Mouse (Mus musculus): ENCODE results near the gene Anks3. TPM values are rescaled to one million over a fixed set of nuclear protein-coding genes. Genes with fewer than 3 reads are reported as not detected.
A peak's percentile ranks its signal among the peaks of the same experiment; 100 is the strongest.

Gene Anks3
- total RNA-seq, 2 experiments from 2014 or later = 75.8 to 98.0 TPM

DNA sequence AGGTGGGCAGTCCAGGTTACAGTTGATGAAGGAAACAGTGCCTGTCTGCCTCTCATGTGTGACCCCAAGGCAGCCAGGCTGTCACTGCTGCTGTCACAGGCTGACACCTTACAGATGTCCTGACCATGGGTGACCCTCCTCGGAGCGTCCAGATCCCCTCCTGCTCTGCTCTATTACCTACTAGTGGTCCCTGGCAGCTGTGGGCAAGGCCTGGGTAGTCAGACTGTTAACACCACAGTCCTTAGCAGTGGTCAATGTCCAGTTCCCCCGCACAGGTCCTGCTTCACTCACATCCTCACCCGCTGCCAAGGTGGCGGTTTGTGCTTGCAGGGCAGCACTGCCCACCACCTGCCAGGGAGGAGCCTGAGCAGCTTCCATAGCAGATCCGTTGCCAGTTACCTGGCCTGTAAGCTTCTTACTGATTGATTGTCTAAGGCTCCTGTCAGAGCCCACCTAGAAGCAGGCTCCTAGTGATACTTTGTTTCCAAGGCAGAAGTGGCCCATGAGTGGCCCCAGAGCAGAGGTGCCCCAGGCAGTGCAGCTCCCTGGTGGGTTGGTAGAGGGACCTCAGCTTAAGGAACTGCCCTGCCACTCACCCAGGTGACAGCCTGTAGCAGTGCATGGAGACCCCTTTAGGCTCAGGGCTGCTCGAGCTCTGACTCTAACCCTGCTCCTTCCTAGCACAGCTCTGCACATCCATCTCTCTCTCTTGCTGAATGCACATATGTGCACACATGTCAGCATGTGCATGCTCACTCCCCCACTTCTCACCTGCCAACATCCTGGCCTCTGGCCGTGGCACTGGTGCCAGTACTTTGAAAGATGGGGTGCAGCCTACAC, 26.4 kb downstream of the Anks3 start:
- no peak for TF ChIP-seq CTCF (conservative IDR thresholded peaks at IDR 0.05)
- DNase-seq (ENCODE audit: low spot score in 2 of 2) = no peak
- Histone ChIP-seq H3K27ac (peak overlapping the region; percentile 96), H3K4me3 (no peak overlapping the region)

DNA sequence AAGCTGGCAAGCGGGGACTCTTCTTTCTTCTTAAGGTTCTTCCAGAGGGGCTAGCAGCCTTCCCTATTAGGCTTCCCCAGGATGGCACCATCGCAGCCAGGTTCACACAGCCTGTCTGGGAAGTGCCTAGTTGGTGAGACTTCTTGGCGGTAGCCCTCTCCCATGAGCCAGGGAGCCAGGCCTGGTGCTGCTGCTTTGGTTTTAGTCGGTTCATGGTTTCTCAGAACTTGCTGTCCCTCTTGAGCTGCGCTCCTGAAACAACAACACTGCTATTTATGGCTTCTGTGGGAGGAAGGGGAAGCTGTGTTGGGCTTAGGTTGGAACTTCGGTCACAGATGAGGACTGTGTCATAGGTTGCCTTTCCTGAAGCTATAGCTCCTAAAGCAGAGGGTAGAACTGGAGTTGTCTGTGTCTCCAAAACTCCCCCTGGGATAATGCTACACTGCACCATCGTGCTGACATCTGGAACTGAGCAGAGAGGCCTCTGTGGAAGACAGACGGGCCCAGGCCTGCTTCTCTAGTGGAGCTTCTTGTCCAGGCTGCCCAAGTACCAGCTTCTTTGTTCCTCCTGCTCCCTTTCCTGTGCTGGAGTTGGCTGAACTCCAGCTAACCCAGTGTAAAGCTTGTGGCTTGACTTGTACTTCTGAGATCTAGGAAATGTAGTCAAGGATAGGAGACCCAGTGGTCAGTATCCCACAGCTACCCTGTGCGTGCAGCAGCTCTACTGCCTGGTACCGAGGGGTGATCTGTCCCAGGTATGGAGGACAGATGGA, 27.9 kb downstream of the Anks3 start:
- no peak for DNase-seq (ENCODE audit: low spot score in 2 of 2)
- TF ChIP-seq CTCF (conservative IDR thresholded peaks at IDR 0.05) = no peak
- Histone ChIP-seq H3K4me3 (no peak overlapping the region), H3K27ac (peak overlapping the region; percentile 96)

DNA sequence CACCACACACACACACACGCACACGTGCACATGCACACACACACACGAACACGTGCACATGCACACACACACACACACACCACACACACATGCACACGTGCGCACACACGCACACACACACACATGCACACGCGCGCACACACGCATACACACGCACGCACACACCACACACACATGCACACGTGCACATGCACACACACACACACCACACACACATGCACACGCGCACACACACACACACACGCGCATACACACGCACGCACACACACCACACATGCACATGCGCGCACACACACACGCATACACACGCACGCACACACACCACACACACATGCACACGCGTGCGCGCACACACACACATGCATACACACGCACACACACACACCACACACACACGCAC, 28.6 kb downstream of the Anks3 start:
- no peak for DNase-seq (ENCODE audit: low spot score in 2 of 2)
- H3K27ac ChIP-seq = peak overlapping the region; percentile 70; the same call in 1 of the 2 replicates
- TF ChIP-seq CTCF (conservative IDR thresholded peaks at IDR 0.05) = no peak
- H3K4me3 ChIP-seq = no peak overlapping the region

DNA sequence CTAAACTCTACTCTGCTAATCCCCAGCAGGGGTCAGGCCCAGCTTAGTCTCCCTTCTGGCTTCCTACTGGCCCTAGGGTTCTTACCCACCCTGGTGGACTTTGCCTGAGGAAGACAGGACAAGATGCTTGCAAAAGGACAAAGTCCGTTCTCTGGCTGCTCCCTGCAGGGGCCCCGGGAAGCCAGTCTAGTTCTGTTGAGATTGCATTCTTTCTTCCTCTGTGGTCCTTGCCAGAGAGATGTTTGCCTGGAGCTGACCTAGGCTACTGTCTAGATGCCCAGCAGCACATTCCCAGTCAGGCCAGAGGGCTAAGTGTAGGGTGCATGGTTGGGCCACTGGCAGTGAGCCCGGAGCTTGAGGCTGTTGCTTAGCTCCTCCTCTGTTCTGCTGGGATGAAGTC, 31.6 kb downstream of the Anks3 start:
- Histone ChIP-seq H3K4me3 (no peak overlapping the region), H3K27ac (peak overlapping the region; percentile 70)
- DNase-seq (ENCODE audit: low spot score in 2 of 2) = no peak
- TF ChIP-seq CTCF (conservative IDR thresholded peaks at IDR 0.05) = 0 out of 2 replicates have a peak, but pooled peaks have one; percentile 6

DNA sequence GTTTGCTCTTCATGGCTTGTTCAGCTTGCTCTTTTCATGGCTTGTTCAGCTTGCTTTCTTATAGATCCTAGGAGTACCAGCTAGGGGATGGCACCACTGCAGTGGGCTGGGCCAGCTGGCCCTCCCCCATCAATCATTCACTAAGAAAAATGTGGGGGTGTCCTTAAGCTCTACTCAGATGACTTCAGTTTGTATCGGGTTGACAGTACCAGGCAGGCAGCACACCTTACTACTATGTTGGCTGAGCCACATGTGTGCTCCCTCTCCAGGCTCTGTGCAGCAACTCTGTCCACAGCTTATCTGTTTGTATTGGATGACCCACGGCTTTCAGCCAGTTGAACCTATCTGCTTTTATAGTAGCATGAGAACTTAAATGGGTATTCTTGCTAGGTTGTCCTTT, 35.5 kb downstream of the Anks3 start:
- DNase-seq (ENCODE audit: low spot score in 2 of 2) = no peak
- Histone ChIP-seq H3K27ac (peak overlapping the region; percentile 19; the same call in 1 of the 2 replicates), H3K4me3 (no peak overlapping the region)
- TF ChIP-seq CTCF (conservative IDR thresholded peaks at IDR 0.05) = no peak

DNA sequence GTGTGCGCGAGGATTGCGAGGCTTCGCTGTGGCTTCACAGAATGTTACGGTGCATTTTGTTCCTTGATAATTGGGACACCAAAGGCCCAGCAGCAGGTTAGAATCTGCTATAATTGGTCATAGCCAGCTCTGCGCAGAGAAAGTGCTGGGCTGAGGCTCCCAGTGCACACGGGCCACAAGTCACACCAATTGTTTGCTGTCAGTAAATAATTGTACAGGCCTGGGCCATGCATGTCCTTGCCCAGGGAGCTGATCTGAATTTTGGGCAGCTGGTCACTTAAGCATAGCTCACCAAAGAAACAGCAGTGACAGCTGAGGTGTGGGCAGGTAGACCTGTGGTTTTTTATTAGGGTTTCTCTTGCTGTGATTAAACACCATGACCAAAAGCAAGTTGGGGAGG, 36.0 kb downstream of the Anks3 start:
- Histone ChIP-seq H3K27ac (peak overlapping the region; percentile 19; the same call in 1 of the 2 replicates), H3K4me3 (no peak overlapping the region)
- TF ChIP-seq CTCF (conservative IDR thresholded peaks at IDR 0.05) = no peak
- DNase-seq (ENCODE audit: low spot score in 2 of 2) = no peak

DNA sequence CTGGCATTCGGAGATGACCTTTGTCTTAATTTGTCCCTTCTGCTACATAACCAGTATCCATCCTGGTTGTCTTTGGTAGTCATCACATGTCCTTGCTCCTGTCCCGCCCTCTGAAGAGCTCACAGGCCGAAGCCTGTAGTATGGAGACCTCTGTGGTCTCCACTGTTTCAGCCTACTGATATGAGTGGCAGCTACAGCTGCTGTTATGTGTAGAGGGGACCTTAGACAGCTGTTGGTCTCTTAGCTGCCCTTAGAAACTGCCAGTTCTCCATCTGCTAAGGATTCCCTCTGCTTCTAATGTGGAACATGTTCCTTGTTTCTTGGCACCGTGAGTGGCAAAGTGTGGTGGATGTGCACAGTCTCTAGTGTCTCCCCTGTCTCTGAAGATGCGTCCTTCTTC, 40.0 kb downstream of the Anks3 start:
- TF ChIP-seq CTCF (conservative IDR thresholded peaks at IDR 0.05) = no peak
- peak overlapping the region; percentile 36; the same call in 1 of the 2 replicates for H3K27ac ChIP-seq
- DNase-seq (ENCODE audit: low spot score in 2 of 2) = no peak
- H3K4me3 ChIP-seq = no peak overlapping the region

DNA sequence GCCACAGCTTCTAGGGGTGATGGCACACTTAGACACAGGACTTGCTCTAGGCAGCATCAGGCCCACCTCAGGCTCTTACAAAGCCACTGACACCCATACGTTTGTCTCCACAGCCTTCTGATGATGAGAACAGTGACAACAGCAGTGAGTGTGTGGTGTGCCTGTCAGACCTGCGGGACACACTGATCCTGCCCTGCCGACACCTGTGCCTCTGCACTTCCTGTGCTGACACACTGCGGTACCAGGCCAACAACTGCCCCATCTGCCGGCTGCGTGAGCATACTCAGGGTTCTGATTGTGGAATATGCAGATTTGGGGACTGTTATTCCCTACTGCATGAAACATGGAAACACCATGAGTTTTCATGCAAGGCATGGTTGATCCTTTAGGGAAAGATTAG, 41.5 kb downstream of the Anks3 start:
- no peak for DNase-seq (ENCODE audit: low spot score in 2 of 2)
- peak overlapping the region; percentile 55; the same call in 1 of the 2 replicates for H3K27ac ChIP-seq
- H3K4me3 ChIP-seq = no peak overlapping the region
- peak; percentile 18; the same call in 1 of the 2 replicates for TF ChIP-seq CTCF (conservative IDR thresholded peaks at IDR 0.05)

DNA sequence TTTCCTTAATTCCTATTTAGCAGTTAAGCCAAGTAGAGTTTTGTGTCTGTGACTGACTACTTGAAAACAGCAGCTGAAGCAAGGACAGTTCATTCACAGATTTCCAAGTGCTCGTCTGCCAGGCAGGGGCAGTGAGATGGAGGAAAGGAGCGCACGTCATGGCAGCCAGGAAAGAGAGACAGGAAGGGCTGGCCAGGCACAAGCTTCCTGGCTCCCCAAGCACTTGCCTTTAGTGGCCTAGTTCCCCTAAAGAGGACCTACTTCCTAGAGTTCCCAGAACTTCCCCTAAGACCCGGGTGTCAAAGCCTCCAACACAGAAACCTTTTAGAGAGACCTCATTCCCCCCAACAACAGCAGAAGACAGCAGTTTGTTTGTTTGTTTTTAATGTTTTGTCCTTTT, 43.4 kb downstream of the Anks3 start:
- no peak for TF ChIP-seq CTCF (conservative IDR thresholded peaks at IDR 0.05)
- Histone ChIP-seq H3K27ac (peak overlapping the region; percentile 19; the same call in 1 of the 2 replicates), H3K4me3 (no peak overlapping the region)
- no peak for DNase-seq (ENCODE audit: low spot score in 2 of 2)

DNA sequence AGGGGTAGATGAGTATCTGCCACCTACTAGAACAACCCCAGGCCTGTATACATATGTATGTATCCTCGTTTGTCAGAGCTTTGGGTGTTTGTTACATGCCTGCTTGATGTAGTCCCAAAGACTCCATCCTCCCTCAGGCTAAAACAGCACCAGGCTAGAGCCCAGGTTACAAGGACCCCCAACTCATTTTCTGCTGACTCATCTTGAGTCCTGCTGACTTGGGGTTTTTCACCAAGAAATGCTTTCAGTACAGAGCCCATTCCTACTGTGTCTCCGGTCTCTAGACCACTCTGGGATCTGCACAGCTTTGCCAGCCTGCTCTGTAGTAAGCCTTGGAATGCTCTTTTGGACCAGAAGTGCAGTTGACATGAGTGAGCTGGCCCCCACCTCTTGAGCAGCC, 47.4 kb downstream of the Anks3 start:
- TF ChIP-seq CTCF (conservative IDR thresholded peaks at IDR 0.05) = no peak
- no peak overlapping the region for H3K4me3 ChIP-seq
- DNase-seq (ENCODE audit: low spot score in 2 of 2) = no peak
- H3K27ac ChIP-seq = no peak overlapping the region

DNA sequence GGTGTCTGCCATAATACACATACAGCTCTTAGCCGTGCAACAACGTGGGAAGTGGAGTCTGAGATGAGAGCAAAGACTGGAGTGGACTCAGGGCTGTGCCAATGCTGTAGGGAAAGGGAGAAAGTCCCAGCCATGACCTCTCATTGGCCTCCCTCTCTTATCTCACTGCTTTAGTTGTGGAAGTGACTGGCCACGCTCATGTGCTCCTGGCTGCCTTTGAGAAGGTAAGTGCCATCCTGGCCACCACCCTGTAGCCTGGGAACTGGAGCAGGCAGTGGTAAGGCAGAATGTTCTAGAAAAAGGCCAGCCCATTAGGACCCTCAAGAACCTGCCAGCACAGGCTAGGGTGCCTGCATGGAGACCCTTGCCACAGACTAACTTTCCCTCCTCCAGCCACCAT, 48.1 kb downstream of the Anks3 start:
- TF ChIP-seq CTCF (conservative IDR thresholded peaks at IDR 0.05) = no peak
- no peak overlapping the region for H3K27ac ChIP-seq
- DNase-seq (ENCODE audit: low spot score in 2 of 2) = no peak

DNA sequence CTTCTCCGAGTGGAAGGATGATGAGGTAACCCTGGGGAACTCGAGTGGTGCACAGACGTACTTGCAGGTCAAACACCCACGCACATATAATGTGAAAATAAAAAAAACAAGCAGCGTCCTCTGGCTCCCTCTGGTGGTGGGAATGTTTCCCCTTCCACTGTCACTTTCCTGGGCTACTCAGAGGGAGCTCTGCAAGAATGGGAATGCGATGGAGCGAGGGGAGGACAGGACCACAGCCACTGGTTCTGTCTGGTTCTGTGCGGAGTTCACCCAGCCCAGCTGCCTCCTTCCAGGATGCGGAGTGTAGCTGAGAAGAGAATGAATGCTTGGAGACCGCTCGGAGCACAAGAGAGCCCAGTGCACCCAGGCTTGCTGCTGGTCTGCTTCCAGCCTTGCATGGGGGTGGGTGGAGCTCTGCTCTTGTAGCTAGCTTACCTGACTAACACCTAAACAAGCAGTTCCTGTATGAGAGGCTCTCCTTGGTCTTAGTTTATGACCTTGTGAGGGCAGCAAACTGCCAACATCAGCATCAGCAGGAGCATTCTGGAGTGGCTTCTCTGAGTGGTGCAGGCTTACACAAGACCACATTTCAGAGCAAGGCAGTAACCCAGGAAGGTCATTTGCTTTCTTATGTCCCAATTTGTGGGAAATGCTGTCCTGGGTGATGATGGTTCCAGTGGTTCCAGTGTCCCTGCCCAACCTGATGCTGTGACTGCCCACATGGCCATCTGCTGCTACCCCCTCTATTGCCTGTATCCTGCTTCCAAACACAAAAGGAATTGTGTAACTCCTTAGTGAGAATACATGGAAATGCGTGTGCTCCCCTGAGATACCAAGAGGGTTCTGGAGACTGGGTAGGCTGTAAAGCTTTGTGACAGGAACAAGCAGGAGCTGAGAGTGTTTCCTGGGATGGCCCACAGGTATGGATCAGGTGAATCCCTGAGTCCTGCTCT, 49.9 kb downstream of the Anks3 start:
- Histone ChIP-seq H3K27ac (peak overlapping the region; percentile 88), H3K4me3 (no peak overlapping the region; the same call in 1 of the 2 replicates)
- DNase-seq (ENCODE audit: low spot score in 2 of 2) = peak; percentile 83 to 94
- TF ChIP-seq CTCF (conservative IDR thresholded peaks at IDR 0.05) = peak; percentile 99

More for the DNA sequence above, 48.1 kb downstream of the Anks3 start:
- H3K4me3 ChIP-seq = no peak overlapping the region

All from layer of hippocampus, adult 2 months (tissue).